Mouse (Mus musculus) lung, postnatal 14 days (tissue): ENCODE results near the gene Nat14.

ENCODE experiments used
- DNase-seq: peaks from one replicate; pipeline ENCODE4 v3.0.0; 2021

The Nat14 gene

GRCm38 (mm10) chr7:4950561-4951342 is 28.9 kb downstream of the Nat14 start:
- no peak for DNase-seq

GRCm38 (mm10) chr7:4953815-4954445 is 32.1 kb downstream of the Nat14 start:
- DNase-seq: peak; percentile 45

- no peak for DNase-seq
Observed at GRCm38 (mm10) chr7:4957361-4957760, 35.5 kb downstream of the Nat14 start.

GRCm38 (mm10) chr7:4963527-4963926 is 41.7 kb downstream of the Nat14 start:
- no peak for DNase-seq

- DNase-seq: peak; percentile 90
Observed at GRCm38 (mm10) chr7:4964272-4964671, 42.4 kb downstream of the Nat14 start, which contains the start of gene Sbk2. Sbk2 (minus strand) TSS chr7:4964406.

GRCm38 (mm10) chr7:4964988-4965387 is 43.2 kb downstream of the Nat14 start:
- no peak for DNase-seq

- no peak for DNase-seq
Observed at GRCm38 (mm10) chr7:4971068-4971467, 49.2 kb downstream of the Nat14 start, which contains the start of gene Sbk3. Sbk3 (minus strand) TSS chr7:4971168.

GRCm38 (mm10) chr7:4971710-4972109 is 49.9 kb downstream of the Nat14 start:
- peak; percentile 63 for DNase-seq

GRCm38 (mm10) chr7:4972321-4973047 is 50.7 kb downstream of the Nat14 start:
- DNase-seq: peak; percentile 64
